Mouse (Mus musculus) stomach, postnatal 0 days (tissue): ENCODE data around the gene Mcoln2. TPM values are rescaled to one million over a fixed set of nuclear protein-coding genes. Genes with fewer than 3 reads are reported as not detected.

Source experiments
- ATAC-seq: fragments of 200-750 bp; cut with Nextera tagmentation; 2 replicates; pipeline ENCODE4 v1.8.0; 2017; ENCODE audit not compliant: low FRiP score, low TSS enrichment
- DNase-seq: peaks from one replicate; pipeline ENCODE4 v3.0.0-alpha.2; 2016; ENCODE audit warnings: low spot score
- H3K27ac ChIP-seq: fragments of 300-500 bp; sonication (generic); replicated peaks from 2 replicates; pipeline ENCODE4 v1.5.1; 2014; ENCODE audit warnings: mild to moderate bottlenecking, control low read depth
- H3K27me3 ChIP-seq: fragments of 300-500 bp; sonication (generic); 2 replicates; pipeline ENCODE4 v1.6.1; 2014; ENCODE audit warnings: low read length; ENCODE audit not compliant: control insufficient read depth, insufficient read depth
- H3K36me3 ChIP-seq: fragments of 300-500 bp; sonication (generic); 2 replicates; pipeline ENCODE4 v1.6.1; 2014; ENCODE audit warnings: low read length, mixed read lengths; ENCODE audit not compliant: control insufficient read depth, insufficient read depth
- H3K4me1 ChIP-seq: fragments of 300-500 bp; sonication (generic); replicated peaks from 2 replicates; pipeline ENCODE4 v1.6.1; 2014; ENCODE audit warnings: antibody characterized with exemption; ENCODE audit not compliant: control insufficient read depth, insufficient read depth
- H3K4me2 ChIP-seq: fragments of 300-500 bp; sonication (generic); replicated peaks from 2 replicates; pipeline ENCODE4 v1.6.1; 2014; ENCODE audit warnings: low read depth, mild to moderate bottlenecking, control low read depth, moderate library complexity
- H3K4me3 ChIP-seq: fragments of 300-500 bp; sonication (generic); 2 replicates; pipeline ENCODE4 v1.5.1; 2014; ENCODE audit warnings: low read depth, low read length, control low read depth
- H3K9ac ChIP-seq: fragments of 300-500 bp; sonication (generic); 2 replicates; pipeline ENCODE4 v1.6.1; 2014; ENCODE audit warnings: mild to moderate bottlenecking, low read length, control low read depth, mixed read lengths
- H3K9me3 ChIP-seq: fragments of 300-500 bp; sonication (generic); 2 replicates; pipeline ENCODE4 v1.6.1; 2016; ENCODE audit warnings: low read length; ENCODE audit not compliant: control insufficient read depth
- CTCF ChIP-seq: IDR thresholded peaks from 2 replicates; pipeline ENCODE4 v1.5.1; 2016; ENCODE audit warnings: antibody characterized with exemption, low read depth, mild to moderate bottlenecking, moderate library complexity
- EP300 ChIP-seq: optimal IDR thresholded peaks from 2 replicates; pipeline ENCODE3; 2016; ENCODE audit warnings: antibody characterized with exemption
- WGBS: fragments of 180-500 bp; shearing (Covaris S2); extraction: QIAGEN DNeasy Blood & Tissue Kit; methylation state at CpG from one replicate; pipeline ENCODE4 v1.1.7; 2014; 5-methylcytosine and 5-hydroxymethylcytosine counted together
- polyA plus RNA-seq: library from polyadenylated mRNA; unstranded; fragments of >200 nt; fragmentation: Nextera tagmentation; extraction: Ambion mirVana; gene quantifications from 2 replicates; pipeline ENCODE4 v1.2.1, GENCODE M21; 2015

Mcoln2 gene
- polyA plus RNA-seq, 1 experiment from 2014 or later = 1.9 TPM

GRCm38 (mm10) chr3:146196301-146196700, 46.7 kb downstream of the Mcoln2 start:
- no peak for DNase-seq
- ATAC-seq = no peak
- 40% methylated on average over 6 of the region's 6 CpGs for WGBS
- Histone ChIP-seq H3K9me3 (no peaks in the 10 kb centered on the region), H3K27ac (no peak overlapping the region), H3K36me3 (no peaks in the 10 kb centered on the region), H3K4me3 (no peak overlapping the region), H3K27me3 (no peaks in the 10 kb centered on the region), H3K4me2 (no peak overlapping the region), H3K4me1 (no peaks in the 10 kb centered on the region), H3K9ac (no peak overlapping the region)
- no peak for TF ChIP-seq CTCF
- no peak for TF ChIP-seq EP300

- ATAC-seq = no peak
- no peak overlapping the region for H3K4me2 ChIP-seq
Observed at GRCm38 (mm10) chr3:146196780-146197743, 47.4 kb downstream of the Mcoln2 start.

GRCm38 (mm10) chr3:146197785-146198184, 48.2 kb downstream of the Mcoln2 start:
- no peak overlapping the region for H3K9ac ChIP-seq
- ATAC-seq = no peak
- no peak overlapping the region for H3K4me2 ChIP-seq
- no peaks in the 10 kb centered on the region for H3K27me3 ChIP-seq
- no peak overlapping the region for H3K27ac ChIP-seq
- WGBS = 82% methylated on average over 12 of the region's 12 CpGs
- H3K36me3 ChIP-seq = no peaks in the 10 kb centered on the region
- H3K9me3 ChIP-seq = no peaks in the 10 kb centered on the region
- TF ChIP-seq CTCF = no peak
- TF ChIP-seq EP300 = no peak
- H3K4me1 ChIP-seq = no peaks in the 10 kb centered on the region
- H3K4me3 ChIP-seq = no peak overlapping the region
- DNase-seq = no peak

More at GRCm38 (mm10) chr3:146196780-146197743, 47.4 kb downstream of the Mcoln2 start:
- H3K36me3 ChIP-seq = no peaks in the 10 kb centered on the region
- H3K9me3 ChIP-seq = no peaks in the 10 kb centered on the region
- no peaks in the 10 kb centered on the region for H3K27me3 ChIP-seq
- no peak overlapping the region for H3K27ac ChIP-seq
- H3K9ac ChIP-seq = no peak overlapping the region
- H3K4me1 ChIP-seq = no peaks in the 10 kb centered on the region
- WGBS = 64% methylated on average over 17 of the region's 17 CpGs
- TF ChIP-seq CTCF = no peak
- TF ChIP-seq EP300 = no peak
- no peak for DNase-seq
- no peak overlapping the region for H3K4me3 ChIP-seq

DNA sequence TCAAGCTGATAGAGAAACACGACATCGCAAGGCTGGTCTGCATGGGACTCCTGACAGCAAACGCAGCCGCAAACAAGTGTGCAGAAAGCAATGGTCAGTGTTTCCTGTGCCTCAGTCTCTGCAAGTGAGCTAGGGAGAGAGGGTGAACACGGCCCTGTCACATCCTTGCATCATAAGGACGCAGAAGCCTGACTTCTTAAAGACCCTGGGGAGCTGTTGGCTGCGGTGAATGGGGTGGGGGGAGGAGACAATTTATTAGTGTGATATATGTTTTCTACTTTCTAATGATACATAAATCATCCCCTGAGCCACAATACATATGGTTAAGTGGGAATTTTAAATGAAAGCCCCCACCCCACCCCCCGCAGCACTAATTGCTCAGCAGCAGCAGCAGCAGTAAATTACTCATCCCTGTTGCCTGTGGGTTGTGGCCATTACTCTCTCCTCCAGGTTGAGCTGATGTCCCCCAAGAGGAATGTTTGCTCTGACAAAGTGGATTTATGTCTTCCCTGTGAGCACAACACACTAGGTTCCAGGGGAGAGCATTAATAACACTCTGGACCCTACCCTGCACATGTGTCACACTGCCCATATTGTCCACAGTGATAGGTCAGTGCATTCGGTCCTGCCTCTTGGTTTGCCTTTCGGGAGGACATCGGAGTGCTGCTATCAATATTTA, 49.3 kb downstream of the Mcoln2 start:
- no peak overlapping the region for H3K4me3 ChIP-seq
- no peaks in the 10 kb centered on the region for H3K36me3 ChIP-seq
- DNase-seq (no peak), ATAC-seq (no peak)
- no peaks in the 10 kb centered on the region for H3K4me1 ChIP-seq
- no peaks in the 10 kb centered on the region for H3K27me3 ChIP-seq
- no peak for TF ChIP-seq EP300
- TF ChIP-seq CTCF = no peak
- no peak overlapping the region for H3K27ac ChIP-seq
- no peaks in the 10 kb centered on the region for H3K9me3 ChIP-seq
- H3K9ac ChIP-seq = no peak overlapping the region
- WGBS = 56% methylated on average over 11 of the region's 11 CpGs
- H3K4me2 ChIP-seq = no peak overlapping the region

- Histone ChIP-seq H3K27me3 (no peaks in the 10 kb centered on the region), H3K36me3 (no peaks in the 10 kb centered on the region), H3K4me3 (no peak overlapping the region), H3K9me3 (no peaks in the 10 kb centered on the region), H3K4me2 (no peak overlapping the region), H3K9ac (no peak overlapping the region), H3K27ac (no peak overlapping the region), H3K4me1 (no peaks in the 10 kb centered on the region)
- 59% methylated on average over 3 of the region's 3 CpGs for WGBS
- TF ChIP-seq CTCF = no peak
- TF ChIP-seq EP300 = no peak
- DNase-seq (no peak), ATAC-seq (no peak)
Observed at GRCm38 (mm10) chr3:146199486-146199885, 49.9 kb downstream of the Mcoln2 start.

DNA sequence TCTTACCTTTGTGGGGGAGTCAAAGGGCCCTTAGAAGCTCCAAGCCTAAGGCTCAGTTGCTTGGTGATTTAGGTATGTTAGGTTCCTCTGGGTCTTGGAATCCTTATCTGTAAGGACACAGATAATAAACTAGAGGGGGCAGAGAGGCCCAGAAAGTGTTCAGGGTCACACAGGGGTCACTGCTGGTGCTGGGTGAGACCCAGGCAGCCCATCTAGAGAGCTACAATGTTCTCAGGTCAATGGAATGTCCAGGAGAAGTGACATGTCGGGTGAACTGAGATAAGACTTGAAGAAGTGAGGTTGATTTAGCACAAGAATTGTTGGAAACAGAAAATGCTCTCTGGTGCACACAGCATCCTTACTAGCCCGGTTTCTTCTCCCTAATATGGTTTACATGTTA, 54.7 kb downstream of the Mcoln2 start:
- DNase-seq (no peak), ATAC-seq (no peak)
- TF ChIP-seq EP300 = no peak
- no peak for TF ChIP-seq CTCF
- Histone ChIP-seq H3K4me2 (no peak overlapping the region), H3K9ac (no peak overlapping the region), H3K9me3 (no peaks in the 10 kb centered on the region), H3K27ac (no peak overlapping the region), H3K27me3 (no peaks in the 10 kb centered on the region), H3K4me3 (no peak overlapping the region), H3K4me1 (no peaks in the 10 kb centered on the region), H3K36me3 (no peaks in the 10 kb centered on the region)
- 29% methylated on average over 2 of the region's 2 CpGs for WGBS
